Mouse (Mus musculus) bone marrow macrophage, adult 2 months (primary cell): Measurements from ENCODE around the gene Hdac7.

ENCODE experiments used
- CTCF ChIP-seq: IDR thresholded peaks from 2 replicates; pipeline ENCODE4 v1.5.1; 2012; ENCODE audit warnings: low read depth, mild to moderate bottlenecking, low read length, moderate library complexity
- POLR2A ChIP-seq: IDR thresholded peaks from 2 replicates; pipeline ENCODE4 v1.6.1; 2012; ENCODE audit warnings: mild to moderate bottlenecking, low read depth, low read length, borderline replicate concordance

GRCm38 (mm10) chr15:97831242-97831986, 12.9 kb downstream of the Hdac7 start:
- TF ChIP-seq POLR2A (no peak), CTCF (no peak)
